Mouse (Mus musculus): Measurements from ENCODE around the gene Mapkapk2.
A peak's percentile ranks its signal among the peaks of the same experiment; 100 is the strongest.
"Not testable (repeated sequence)": the region's sequence is repeated elsewhere in the genome, so short reads cannot be mapped to it uniquely, and the experiment has no call there.

Mapkapk2 gene

DNA sequence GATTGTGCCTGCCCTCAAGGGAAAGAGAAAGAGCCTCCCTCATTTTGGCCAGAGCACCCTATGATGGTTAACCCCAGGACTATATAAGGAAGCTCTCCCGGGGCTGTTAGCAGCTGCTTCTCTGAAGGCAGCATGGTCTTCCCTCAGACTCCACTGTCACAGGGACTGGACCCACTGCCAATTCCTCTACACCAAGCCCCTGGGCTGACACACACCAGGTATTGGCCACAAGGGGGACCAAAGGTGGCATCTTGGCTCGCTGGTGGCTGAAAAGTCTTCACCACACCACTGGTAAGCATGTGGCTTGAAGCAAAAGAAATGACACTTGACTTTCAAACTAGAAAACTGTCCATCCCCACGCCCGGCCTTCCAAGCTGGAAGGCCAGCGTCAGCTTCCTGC is 47.0 kb downstream of the Mapkapk2 start:
- no peak for DNase-seq (ENCODE audit: low read depth)

DNA sequence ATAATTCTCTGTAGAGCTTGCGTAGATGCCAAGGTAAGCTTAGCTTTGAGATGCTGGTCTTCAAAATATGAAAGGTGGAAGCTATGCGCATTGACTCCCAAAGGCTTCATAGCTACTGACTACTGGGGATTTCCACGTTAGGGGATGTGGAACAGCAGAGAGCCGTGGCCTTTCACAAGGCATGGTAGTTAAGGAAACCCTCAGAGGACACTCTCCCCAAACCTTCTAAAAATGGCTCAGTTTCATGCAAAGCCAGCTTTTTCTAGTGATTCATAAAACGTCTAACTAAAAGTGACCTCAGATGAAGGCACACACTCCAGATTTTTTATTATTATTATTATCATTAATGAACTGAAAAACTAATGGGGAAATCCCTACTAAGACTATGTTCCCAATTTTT is 47.6 kb downstream of the Mapkapk2 start:
- DNase-seq (ENCODE audit: low read depth): no peak

- no peak for DNase-seq (ENCODE audit: low read depth)
Observed at GRCm38 (mm10) chr1:131049361-131049806, 48.2 kb downstream of the Mapkapk2 start.

DNA sequence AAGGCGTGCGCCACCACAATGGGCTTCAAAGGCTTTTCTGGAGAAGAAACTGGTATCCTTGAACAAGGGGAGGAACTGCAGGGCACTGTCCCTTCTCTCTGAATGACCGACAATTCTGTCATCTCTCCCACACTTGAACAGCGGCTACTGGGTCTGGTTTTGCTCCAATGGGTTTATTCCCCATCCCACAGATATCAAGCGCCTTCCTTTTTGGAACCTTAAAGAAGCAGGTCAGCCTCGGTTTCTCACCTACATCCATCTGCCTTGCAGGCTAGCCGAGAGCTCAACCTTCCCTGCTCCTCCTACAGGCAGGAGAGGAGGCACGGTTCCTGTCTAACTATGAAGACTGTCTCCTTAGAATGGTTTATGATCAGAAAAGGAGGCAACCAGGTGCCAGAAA is 48.7 kb downstream of the Mapkapk2 start:
- no peak for DNase-seq (ENCODE audit: low read depth)

GRCm38 (mm10) chr1:131048121-131048863 is 49.3 kb downstream of the Mapkapk2 start:
- no peak for DNase-seq (ENCODE audit: low read depth)

DNA sequence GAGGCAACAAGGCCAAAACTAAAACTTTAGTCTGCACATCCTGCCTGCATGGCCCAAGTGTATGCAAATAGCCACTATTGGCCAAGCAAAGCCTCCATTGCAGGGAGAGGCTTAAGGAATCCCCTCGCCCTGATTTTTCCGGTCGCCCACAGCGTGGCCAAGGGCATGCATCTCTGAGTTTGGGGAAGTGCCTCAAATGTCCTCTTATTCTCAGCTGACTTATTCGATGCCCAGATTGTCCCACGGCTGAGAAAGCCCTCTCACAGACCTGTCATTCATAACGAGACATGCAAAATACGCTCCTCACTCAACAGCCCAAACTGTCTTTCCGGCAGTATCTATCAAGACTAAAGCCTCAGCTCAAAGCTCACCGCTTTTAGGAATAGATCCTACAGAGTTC is 51.0 kb downstream of the Mapkapk2 start:
- no peak for DNase-seq (ENCODE audit: low read depth)

- DNase-seq (ENCODE audit: low read depth): no peak
Observed at GRCm38 (mm10) chr1:131045723-131046355, 51.8 kb downstream of the Mapkapk2 start.

DNA sequence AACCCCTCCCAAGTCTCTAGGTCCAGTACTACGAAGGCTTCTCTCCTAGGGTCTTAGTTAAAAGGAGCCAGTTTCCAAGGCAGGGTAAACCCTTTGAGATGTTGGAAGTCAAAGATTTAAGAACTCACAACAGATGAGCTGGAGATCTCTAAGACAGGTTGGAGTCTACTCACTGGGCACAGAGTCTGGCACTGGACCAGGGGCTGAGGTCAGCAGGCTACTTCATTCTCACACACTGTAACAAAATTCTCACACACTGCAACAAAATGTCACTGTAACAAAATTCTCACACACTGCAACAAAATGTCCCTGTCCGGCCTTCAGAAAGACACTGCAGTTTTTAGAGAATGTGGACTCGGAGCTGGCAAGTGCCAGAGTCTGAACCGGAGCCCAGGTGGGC is 54.0 kb downstream of the Mapkapk2 start:
- no peak for DNase-seq (ENCODE audit: low read depth)

DNA sequence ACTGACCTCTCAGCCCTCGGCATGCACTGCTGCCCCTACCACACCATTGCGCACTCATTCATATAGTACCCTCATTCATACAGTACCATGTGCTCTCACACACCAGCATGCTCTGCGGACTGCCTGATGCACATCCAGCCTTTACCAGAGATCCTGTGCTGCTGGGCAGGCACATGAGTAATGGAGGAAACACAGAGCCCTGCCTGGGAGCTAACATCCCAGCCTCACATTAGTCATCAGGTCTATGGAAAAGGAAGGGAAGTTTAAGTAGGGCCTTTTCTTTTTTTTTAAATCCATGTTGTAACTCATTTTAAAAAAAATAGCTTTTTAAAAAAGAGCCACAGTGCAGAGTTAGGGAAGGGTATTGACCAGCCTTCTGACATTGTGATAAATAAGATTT is 54.9 kb downstream of the Mapkapk2 start:
- peak; percentile 66 for DNase-seq (ENCODE audit: low read depth)

DNA sequence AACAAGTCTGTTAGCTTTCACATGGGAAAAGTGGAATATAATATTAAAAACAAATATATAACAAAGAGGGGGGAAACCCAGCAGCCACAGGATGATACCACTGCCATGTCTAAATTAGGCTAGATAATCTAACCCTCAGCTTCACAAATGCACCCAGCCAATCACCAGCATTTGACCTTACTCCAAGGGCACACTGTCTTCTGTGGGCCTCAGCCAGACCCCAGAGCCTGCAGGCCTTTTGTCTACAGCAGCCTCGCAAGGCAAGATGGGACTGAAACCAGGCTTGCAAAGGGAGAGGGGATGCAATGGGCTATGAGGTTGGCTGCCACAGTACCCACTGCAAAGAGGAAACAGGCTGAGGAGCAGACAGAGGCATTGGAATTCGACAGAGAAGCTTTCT is 55.4 kb downstream of the Mapkapk2 start:
- no peak for DNase-seq (ENCODE audit: low read depth)

DNA sequence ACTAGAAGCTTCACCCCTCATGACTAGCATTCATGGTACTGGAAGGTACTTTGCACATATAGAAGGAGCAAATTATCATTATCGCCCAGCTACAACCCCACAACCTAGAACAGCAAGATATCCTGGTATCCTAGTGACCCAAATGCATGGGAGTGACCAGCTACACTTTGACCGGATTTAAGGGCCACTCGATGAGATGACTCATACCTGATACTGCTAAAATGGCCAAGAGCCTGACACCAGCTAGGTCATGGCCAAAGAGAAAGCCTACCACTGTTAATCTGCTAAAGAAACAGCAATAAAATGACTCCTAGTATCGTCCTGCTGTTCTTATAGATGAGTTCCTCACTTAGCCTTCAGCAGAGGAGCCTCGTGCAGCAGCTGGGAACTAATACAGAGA is 58.1 kb downstream of the Mapkapk2 start:
- no peak for DNase-seq (ENCODE audit: low read depth)

DNA sequence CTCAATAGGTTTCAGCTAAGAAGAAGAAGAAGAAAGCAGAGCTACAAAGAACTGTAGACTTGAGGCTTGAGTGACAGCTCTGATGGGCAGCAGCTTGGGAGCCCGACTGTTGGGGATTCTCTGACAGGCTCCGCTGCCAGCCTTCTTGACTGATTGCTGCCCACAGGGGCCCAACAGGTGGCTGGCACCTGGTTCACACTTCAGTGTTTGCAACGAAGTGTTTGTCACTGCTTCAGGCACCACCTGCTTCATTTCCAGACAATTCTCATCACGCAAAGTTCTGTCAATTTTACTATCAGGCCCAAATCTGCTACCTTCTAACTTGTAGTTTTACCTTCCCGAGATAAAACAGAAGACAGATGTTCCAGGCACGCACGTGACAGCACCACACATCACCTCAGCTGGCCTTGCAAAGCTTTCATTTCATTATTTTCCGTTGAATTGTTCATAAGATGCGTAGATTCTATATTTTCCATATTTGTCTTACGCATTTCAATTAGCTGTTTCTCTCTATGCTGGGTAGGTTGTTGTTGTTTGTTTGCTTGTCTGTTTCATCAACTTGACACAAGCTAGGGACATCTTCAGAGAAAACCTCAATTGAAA is 59.1 kb downstream of the Mapkapk2 start:
- no peak for DNase-seq (ENCODE audit: low read depth)

DNA sequence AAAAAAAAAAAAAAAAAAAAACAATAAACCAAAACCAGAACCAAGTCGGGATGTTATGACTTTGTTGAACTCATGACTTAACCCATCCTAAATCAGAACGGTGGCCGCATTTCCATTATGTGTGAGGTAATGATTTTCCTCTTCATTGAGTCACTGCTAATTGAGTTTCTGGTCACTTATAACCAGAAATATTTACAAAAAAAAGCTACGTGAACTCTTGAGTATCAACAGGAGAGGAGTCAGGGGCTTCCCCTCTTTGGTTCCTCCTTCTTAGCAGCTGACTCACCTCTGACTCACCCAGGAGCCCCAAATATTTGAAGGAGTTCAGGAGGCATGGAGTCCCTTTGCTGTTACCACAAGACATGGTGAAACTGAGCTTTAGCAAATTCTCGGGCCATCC is 59.6 kb downstream of the Mapkapk2 start:
- peak; percentile 43 for DNase-seq (ENCODE audit: low read depth)

GRCm38 (mm10) chr1:131031267-131031666 is 66.4 kb downstream of the Mapkapk2 start:
- DNase-seq (ENCODE audit: low read depth): no peak

DNA sequence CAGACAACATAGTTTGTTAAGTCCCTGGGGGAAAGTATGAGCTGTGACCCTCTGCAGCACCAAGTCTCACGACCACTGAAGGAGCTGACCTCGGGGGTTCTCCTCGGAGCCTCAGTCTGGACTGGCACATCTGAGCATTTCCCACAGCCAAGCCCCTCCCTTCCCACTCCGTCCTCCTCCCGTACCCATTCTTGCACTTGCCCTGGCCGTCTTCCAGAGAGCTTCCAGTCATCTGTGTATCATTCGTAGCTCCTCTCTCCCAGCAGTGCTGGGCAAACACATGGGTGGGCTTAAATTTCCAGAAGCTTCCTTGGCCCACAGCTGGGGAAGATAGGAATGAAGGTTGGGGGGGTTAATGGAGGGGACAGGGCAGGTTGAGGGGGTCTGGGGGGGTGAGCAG is 67.4 kb downstream of the Mapkapk2 start:
- peak; percentile 61 for DNase-seq (ENCODE audit: low read depth)

GRCm38 (mm10) chr1:131029215-131029614 is 68.4 kb downstream of the Mapkapk2 start:
- no peak for DNase-seq (ENCODE audit: low read depth)

DNA sequence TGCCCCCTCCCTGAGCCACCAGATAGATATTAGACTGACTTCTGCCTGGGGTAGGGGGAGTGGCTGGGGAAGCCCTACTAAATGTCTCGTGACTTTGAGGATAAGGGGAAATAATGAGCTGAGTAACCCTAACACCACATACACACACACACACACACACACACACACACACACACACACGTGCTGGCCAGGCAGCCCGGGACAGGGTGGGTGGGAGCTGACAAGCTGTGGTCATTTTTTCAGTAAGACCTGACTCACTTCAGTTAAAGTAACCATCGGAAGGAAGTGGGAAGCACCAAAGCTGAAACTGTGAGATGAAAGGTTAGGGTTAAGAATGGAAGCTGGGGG is 71.8 kb downstream of the Mapkapk2 start:
- no peak for DNase-seq (ENCODE audit: low read depth)

GRCm38 (mm10) chr1:131024900-131025842 is 72.5 kb downstream of the Mapkapk2 start:
- no peak for DNase-seq (ENCODE audit: low read depth)

DNA sequence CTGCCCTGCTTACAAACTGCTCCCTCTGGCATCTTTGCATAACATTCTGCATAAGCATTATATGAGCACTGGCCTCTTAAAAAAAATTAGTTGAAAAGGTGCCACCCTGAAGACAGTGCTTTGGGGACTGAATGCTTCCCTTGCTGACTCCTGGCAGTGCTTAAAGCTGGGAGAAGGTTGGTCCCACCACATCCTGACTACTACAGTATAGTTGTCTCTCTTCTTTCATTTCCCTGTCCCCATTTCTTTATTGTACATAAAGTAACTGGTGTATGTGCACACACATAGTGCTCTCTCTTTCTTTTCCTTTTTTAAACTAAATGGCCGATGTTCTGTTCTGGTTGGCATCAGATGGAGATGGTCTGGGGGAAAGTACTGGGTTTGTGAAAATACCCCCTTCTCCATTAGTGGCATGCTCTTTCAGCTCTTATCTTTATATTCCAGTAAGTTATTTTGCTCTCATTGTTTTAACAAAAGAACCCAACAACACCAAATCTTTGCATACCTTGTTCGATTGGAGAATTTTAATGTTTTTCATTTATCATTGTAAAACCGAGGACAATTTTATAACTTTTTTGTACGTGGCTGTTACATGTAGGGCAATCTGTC is 74.3 kb downstream of the Mapkapk2 start:
- DNase-seq (ENCODE audit: low read depth): not testable (repeated sequence)

DNA sequence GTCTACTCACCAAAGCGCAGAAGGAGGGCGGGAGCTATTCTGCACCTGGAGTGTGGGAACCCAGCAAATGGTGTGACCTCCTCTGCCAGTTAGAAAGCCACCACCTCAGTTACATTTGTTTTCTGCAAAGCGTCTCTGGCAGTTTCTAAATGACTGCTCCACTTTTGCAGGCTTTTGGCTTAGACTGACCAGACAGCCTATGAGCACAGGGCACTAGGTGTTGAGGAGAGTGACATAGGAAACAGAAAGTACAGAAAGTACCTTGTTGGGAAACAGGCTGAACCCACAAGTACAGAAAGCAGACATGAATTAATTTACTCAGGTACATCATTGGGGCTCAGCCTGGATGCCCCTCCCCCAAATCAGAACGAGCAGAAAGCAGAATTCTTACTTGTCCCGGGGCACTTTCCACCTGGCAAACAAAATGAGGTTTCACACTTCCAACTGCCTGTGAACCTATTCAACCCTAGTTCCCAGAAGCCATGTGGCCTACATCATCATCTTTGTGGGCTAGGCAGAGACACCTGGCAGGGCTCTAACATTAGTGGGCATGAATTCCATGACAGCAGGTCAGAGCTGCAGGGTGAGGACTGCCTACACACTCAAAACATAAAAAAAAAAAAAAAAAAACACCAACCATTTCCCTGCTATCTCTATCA is 74.9 kb downstream of the Mapkapk2 start:
- DNase-seq (ENCODE audit: low read depth): no peak

DNA sequence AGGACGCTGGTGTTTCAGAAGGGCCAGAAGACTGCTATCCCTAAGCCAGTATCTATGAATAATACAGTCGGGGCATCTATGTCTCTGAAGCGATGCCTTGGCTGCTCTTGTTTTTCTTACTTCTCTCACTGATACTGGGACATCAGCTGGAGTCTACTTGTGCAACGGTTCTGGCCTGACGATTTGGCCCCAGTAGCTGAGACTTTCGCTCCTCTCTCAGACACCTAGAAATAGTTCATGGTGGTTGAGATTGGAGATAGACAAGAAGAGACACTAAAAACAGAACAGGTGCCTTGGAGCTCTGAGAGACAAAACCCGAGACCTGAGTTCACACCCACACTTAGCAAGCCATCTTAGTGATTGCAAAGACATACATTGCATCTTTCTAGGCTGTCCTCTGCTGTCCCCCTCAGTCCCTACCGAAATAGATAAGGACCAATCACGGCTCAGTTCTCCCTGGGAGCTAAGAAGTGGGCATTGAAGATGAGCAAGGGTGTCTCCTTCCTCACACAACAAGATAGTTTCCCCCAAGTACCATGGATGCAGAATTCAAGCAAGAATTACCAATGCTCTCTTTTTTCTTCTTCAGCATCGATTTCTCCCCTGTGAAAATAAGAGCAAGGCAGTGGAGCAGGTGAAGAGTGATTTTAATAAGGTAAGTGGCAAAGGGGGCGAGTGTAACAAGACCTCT is 75.6 kb downstream of the Mapkapk2 start:
- no peak for DNase-seq (ENCODE audit: low read depth)
